Mouse (Mus musculus) hindbrain, embryonic 15.5 days (tissue): ENCODE data around the gene Slc29a4. TPM values are rescaled to one million over a fixed set of nuclear protein-coding genes. Genes with fewer than 3 reads are reported as not detected.
A peak's percentile ranks its signal among the peaks of the same experiment; 100 is the strongest.

Experiments used
- ATAC-seq: fragments of 200-750 bp; cut with Nextera tagmentation; 2 replicates; pipeline ENCODE4 v1.8.0; 2017; ENCODE audit warnings: low read depth, moderate number of reproducible peaks, moderate TSS enrichment; ENCODE audit not compliant: low FRiP score
- H3K27ac ChIP-seq: fragments of 300-500 bp; sonication (generic); replicated peaks from 2 replicates; pipeline ENCODE4 v1.5.1; 2015; ENCODE audit warnings: mild to moderate bottlenecking, inconsistent platforms
- H3K27me3 ChIP-seq: fragments of 300-500 bp; sonication (generic); 2 replicates; pipeline ENCODE4 v1.6.1; 2015; ENCODE audit warnings: control low read depth, inconsistent platforms
- H3K36me3 ChIP-seq: fragments of 300-500 bp; sonication (generic); 2 replicates; pipeline ENCODE4 v1.6.1; 2015; ENCODE audit warnings: control low read depth, inconsistent platforms
- H3K4me1 ChIP-seq: fragments of 300-500 bp; sonication (generic); replicated peaks from 2 replicates; pipeline ENCODE4 v1.6.1; 2015; ENCODE audit warnings: control low read depth, inconsistent platforms
- H3K4me2 ChIP-seq: fragments of 300-500 bp; sonication (generic); 2 replicates; pipeline ENCODE4 v1.6.1; 2015; ENCODE audit warnings: moderate library complexity, mild to moderate bottlenecking, inconsistent platforms
- H3K4me3 ChIP-seq: fragments of 300-500 bp; sonication (generic); 2 replicates; pipeline ENCODE4 v1.5.1; 2015; ENCODE audit warnings: mild to moderate bottlenecking, inconsistent platforms
- H3K9ac ChIP-seq: fragments of 300-500 bp; sonication (generic); 2 replicates; pipeline ENCODE4 v1.6.1; 2015; ENCODE audit warnings: inconsistent platforms
- H3K9me3 ChIP-seq: fragments of 300-500 bp; sonication (generic); 2 replicates; pipeline ENCODE4 v1.6.1; 2016; ENCODE audit warnings: control low read depth, inconsistent platforms
- WGBS: fragments of 180-500 bp; shearing (Covaris S2); methylation state at CpG from one replicate; pipeline ENCODE4 v1.1.7; 2015; 5-methylcytosine and 5-hydroxymethylcytosine counted together
- polyA plus RNA-seq: library from polyadenylated mRNA; unstranded; fragments of >200 nt; fragmentation: Nextera tagmentation; extraction: Ambion mirVana; gene quantifications from 2 replicates; pipeline ENCODE4 v1.2.1, GENCODE M21; 2015

Gene Slc29a4
- polyA plus RNA-seq, 1 experiment from 2014 or later = 99.5 TPM

DNA sequence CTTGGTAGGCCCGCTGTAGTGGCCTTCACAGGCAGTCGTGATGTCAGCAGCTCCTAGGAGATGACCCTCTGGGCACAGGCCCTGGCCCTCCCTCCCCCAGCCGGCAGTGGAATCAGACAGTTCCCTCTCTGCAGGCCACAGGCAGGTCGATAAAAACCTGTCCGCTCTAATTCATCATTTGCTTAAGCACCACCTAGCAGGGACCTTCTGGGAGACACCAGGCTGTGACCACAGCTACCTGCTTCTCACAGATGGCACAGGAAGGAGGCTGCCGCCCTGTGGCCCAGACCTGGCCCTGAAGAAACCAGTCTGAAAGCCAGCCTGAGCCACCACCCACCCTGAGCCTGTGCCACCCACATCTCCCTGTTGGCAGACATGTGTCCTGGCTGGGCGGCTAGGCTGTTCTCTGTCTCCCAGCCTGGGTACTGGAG, 14.2 kb upstream of the Slc29a4 start:
- Histone ChIP-seq H3K27me3 (no peaks in the 10 kb centered on the region), H3K36me3 (no peaks in the 10 kb centered on the region), H3K4me2 (no peak overlapping the region), H3K4me3 (no peak overlapping the region), H3K4me1 (no peaks in the 10 kb centered on the region), H3K27ac (no peak overlapping the region), H3K9me3 (no peaks in the 10 kb centered on the region), H3K9ac (no peak overlapping the region)
- peak; percentile 23; the same call in 1 of the 2 replicates for ATAC-seq
- WGBS = 59% methylated on average over 7 of the region's 7 CpGs

GRCm38 (mm10) chr5:142679065-142679464, 13.2 kb upstream of the Slc29a4 start:
- Histone ChIP-seq H3K9me3 (no peaks in the 10 kb centered on the region), H3K36me3 (no peaks in the 10 kb centered on the region), H3K4me1 (no peaks in the 10 kb centered on the region), H3K9ac (no peak overlapping the region), H3K27ac (no peak overlapping the region), H3K27me3 (no peaks in the 10 kb centered on the region), H3K4me3 (no peak overlapping the region), H3K4me2 (no peak overlapping the region)
- 89% methylated on average over 1 of the region's 1 CpGs for WGBS
- ATAC-seq = no peak

- no peak overlapping the region for H3K4me3 ChIP-seq
- H3K9ac ChIP-seq = no peak overlapping the region
- H3K27ac ChIP-seq = no peak overlapping the region
- no peaks in the 10 kb centered on the region for H3K4me1 ChIP-seq
- WGBS = 77% methylated on average over 3 of the region's 3 CpGs
- no peaks in the 10 kb centered on the region for H3K9me3 ChIP-seq
- H3K4me2 ChIP-seq = no peak overlapping the region
- no peak for ATAC-seq
- no peaks in the 10 kb centered on the region for H3K36me3 ChIP-seq
- no peaks in the 10 kb centered on the region for H3K27me3 ChIP-seq
Observed at GRCm38 (mm10) chr5:142681911-142682310, 10.4 kb upstream of the Slc29a4 start.

DNA sequence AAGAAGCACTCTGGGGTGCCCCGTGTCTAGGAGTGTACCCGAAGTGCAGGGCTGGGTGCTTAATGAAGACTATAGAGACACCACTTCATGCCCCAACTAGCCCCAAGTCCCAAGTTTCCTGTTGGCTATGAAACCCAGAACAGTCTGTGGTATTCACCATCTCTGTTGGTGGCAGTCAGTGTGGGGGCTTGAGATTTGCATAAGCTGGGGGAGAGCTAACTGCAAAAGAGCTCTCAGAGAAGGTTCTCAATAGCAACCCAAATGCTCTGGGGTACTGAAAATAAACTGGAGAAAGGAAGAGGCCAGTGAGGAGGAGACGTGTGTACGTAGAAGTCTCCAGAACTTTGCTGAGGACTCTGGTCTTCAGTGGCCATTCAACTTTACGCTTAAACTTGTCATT, 9.8 kb upstream of the Slc29a4 start:
- Histone ChIP-seq H3K36me3 (no peaks in the 10 kb centered on the region), H3K9me3 (no peaks in the 10 kb centered on the region), H3K27ac (no peak overlapping the region), H3K9ac (no peak overlapping the region), H3K4me1 (no peaks in the 10 kb centered on the region), H3K27me3 (no peaks in the 10 kb centered on the region), H3K4me3 (no peak overlapping the region), H3K4me2 (no peak overlapping the region)
- 94% methylated on average over 5 of the region's 5 CpGs for WGBS
- no peak for ATAC-seq

DNA sequence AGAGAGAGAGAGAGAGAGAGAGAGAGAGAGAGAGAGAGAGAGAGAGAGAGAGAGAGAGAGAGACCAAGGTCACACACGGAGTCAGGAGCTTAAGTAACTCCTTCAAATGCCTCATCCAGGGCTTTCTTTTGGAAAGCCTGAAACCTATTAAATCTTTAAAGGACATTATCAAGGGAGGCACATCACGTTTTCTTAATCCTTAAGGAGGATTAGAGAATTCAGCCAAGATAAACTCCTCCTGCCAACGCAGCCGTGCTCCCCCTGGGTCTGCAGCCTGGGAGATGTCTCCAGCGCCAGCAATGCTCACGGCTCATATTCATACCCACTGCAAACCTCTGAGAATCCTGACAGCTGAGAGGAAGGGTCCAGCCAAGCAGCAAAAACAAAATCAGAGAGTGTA, 3.4 kb upstream of the Slc29a4 start:
- no peaks in the 10 kb centered on the region for H3K9me3 ChIP-seq
- H3K36me3 ChIP-seq = no peaks in the 10 kb centered on the region
- no peak for ATAC-seq
- peaks cover 16% of the 10 kb centered on the region for H3K4me1 ChIP-seq
- no peak overlapping the region for H3K4me3 ChIP-seq
- 43% methylated on average over 6 of the region's 6 CpGs for WGBS
- H3K27me3 ChIP-seq = no peaks in the 10 kb centered on the region
- H3K27ac ChIP-seq = no peak overlapping the region; the same call in 1 of the 2 replicates
- no peak overlapping the region for H3K9ac ChIP-seq
- no peak overlapping the region for H3K4me2 ChIP-seq

DNA sequence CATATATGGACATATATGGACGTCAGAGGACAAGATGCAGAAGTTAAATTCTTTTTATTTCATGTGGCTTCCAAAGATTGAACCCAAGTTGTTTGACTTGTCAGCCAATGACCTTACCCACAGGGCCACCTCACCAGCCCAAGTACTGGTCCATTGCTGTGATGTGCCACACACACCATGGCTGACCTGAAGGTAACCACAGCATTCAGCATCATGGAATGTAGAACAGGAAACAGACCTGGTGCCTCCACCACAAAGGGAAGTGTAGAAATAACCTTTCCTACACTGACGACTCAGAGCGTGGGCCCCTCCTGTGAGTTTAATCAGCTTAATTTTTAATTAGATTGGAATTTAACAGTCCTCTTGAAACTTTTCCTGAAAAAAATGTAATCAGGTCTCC, 2.0 kb upstream of the Slc29a4 start:
- no peak overlapping the region for H3K4me2 ChIP-seq
- H3K9me3 ChIP-seq = no peaks in the 10 kb centered on the region
- peaks cover 24% of the 10 kb centered on the region for H3K4me1 ChIP-seq
- ATAC-seq = no peak
- WGBS = 84% methylated on average over 3 of the region's 3 CpGs
- no peak overlapping the region for H3K4me3 ChIP-seq
- no peak overlapping the region for H3K27ac ChIP-seq
- no peaks in the 10 kb centered on the region for H3K27me3 ChIP-seq
- H3K9ac ChIP-seq = no peak overlapping the region
- H3K36me3 ChIP-seq = no peaks in the 10 kb centered on the region

GRCm38 (mm10) chr5:142692971-142693737, 842 bp downstream of the Slc29a4 start:
- Histone ChIP-seq H3K36me3 (no peaks in the 10 kb centered on the region), H3K4me3 (no peak overlapping the region), H3K4me1 (peaks cover 24% of the 10 kb centered on the region), H3K27me3 (no peaks in the 10 kb centered on the region), H3K9me3 (no peaks in the 10 kb centered on the region), H3K9ac (no peak overlapping the region), H3K4me2 (no peak overlapping the region), H3K27ac (no peak overlapping the region)
- 55% methylated on average over 12 of the region's 12 CpGs for WGBS
- ATAC-seq = no peak

GRCm38 (mm10) chr5:142693738-142694430, 1.6 kb downstream of the Slc29a4 start:
- Histone ChIP-seq H3K27ac (no peak overlapping the region), H3K4me3 (no peak overlapping the region), H3K4me1 (peaks cover 24% of the 10 kb centered on the region), H3K9me3 (no peaks in the 10 kb centered on the region), H3K9ac (no peak overlapping the region), H3K27me3 (no peaks in the 10 kb centered on the region), H3K36me3 (no peaks in the 10 kb centered on the region), H3K4me2 (no peak overlapping the region)
- ATAC-seq = no peak
- 39% methylated on average over 8 of the region's 8 CpGs for WGBS

- no peak for ATAC-seq
- 11% methylated on average over 12 of the region's 12 CpGs for WGBS
Observed at GRCm38 (mm10) chr5:142694627-142695340, 2.5 kb downstream of the Slc29a4 start.

GRCm38 (mm10) chr5:142696258-142696657, 3.9 kb downstream of the Slc29a4 start:
- WGBS = 40% methylated on average over 6 of the region's 6 CpGs
- H3K9ac ChIP-seq = no peak overlapping the region
- no peak overlapping the region for H3K4me2 ChIP-seq
- no peaks in the 10 kb centered on the region for H3K36me3 ChIP-seq
- 0 out of 2 replicates have a peak, but pooled peaks cover 3% of the 10 kb centered on the region for H3K27me3 ChIP-seq
- ATAC-seq = no peak
- H3K9me3 ChIP-seq = no peaks in the 10 kb centered on the region
- H3K4me3 ChIP-seq = no peak overlapping the region
- no peak overlapping the region for H3K27ac ChIP-seq
- H3K4me1 ChIP-seq = peaks cover 29% of the 10 kb centered on the region

More at GRCm38 (mm10) chr5:142694627-142695340, 2.5 kb downstream of the Slc29a4 start:
- no peaks in the 10 kb centered on the region for H3K27me3 ChIP-seq
- no peaks in the 10 kb centered on the region for H3K9me3 ChIP-seq
- no peak overlapping the region for H3K9ac ChIP-seq
- H3K4me3 ChIP-seq = no peak overlapping the region
- H3K27ac ChIP-seq = no peak overlapping the region
- H3K36me3 ChIP-seq = no peaks in the 10 kb centered on the region
- no peak overlapping the region for H3K4me2 ChIP-seq
- H3K4me1 ChIP-seq = peaks cover 24% of the 10 kb centered on the region

GRCm38 (mm10) chr5:142696865-142697264, 4.6 kb downstream of the Slc29a4 start:
- H3K27me3 ChIP-seq = 0 out of 2 replicates have a peak, but pooled peaks cover 3% of the 10 kb centered on the region
- no peak for ATAC-seq
- WGBS = 82% methylated on average over 6 of the region's 6 CpGs
- H3K4me2 ChIP-seq = no peak overlapping the region
- no peaks in the 10 kb centered on the region for H3K9me3 ChIP-seq
- peaks cover 30% of the 10 kb centered on the region for H3K4me1 ChIP-seq
- no peaks in the 10 kb centered on the region for H3K36me3 ChIP-seq
- H3K4me3 ChIP-seq = no peak overlapping the region
- no peak overlapping the region for H3K27ac ChIP-seq
- no peak overlapping the region for H3K9ac ChIP-seq

- no peak for ATAC-seq
Observed at GRCm38 (mm10) chr5:142697742-142698141, 5.4 kb downstream of the Slc29a4 start.

More at GRCm38 (mm10) chr5:142697742-142698141, 5.4 kb downstream of the Slc29a4 start:
- peaks cover 28% of the 10 kb centered on the region for H3K4me1 ChIP-seq
- no peaks in the 10 kb centered on the region for H3K9me3 ChIP-seq
- H3K9ac ChIP-seq = no peak overlapping the region
- H3K36me3 ChIP-seq = no peaks in the 10 kb centered on the region
- no peak overlapping the region for H3K27ac ChIP-seq
- no peak overlapping the region for H3K4me3 ChIP-seq
- H3K27me3 ChIP-seq = 0 out of 2 replicates have a peak, but pooled peaks cover 3% of the 10 kb centered on the region
- H3K4me2 ChIP-seq = no peak overlapping the region
- 64% methylated on average over 2 of the region's 2 CpGs for WGBS
